Mouse (Mus musculus) midbrain, postnatal 0 days (tissue): ENCODE measurements around the gene Chst8. TPM values are rescaled to one million over a fixed set of nuclear protein-coding genes. Genes with fewer than 3 reads are reported as not detected.

Experiments used
- ATAC-seq: fragments of 200-750 bp; cut with Nextera tagmentation; 2 replicates; pipeline ENCODE4 v1.8.0; 2017; ENCODE audit warnings: moderate number of reproducible peaks, mild to moderate bottlenecking, moderate TSS enrichment, moderate library complexity; ENCODE audit not compliant: low FRiP score
- DNase-seq: peaks from one replicate; pipeline ENCODE4 v3.0.0-alpha.2; 2015; ENCODE audit warnings: low spot score
- H3K27ac ChIP-seq: fragments of 300-500 bp; sonication (generic); 2 replicates; pipeline ENCODE4 v1.5.1; 2014; ENCODE audit warnings: low read depth, mild to moderate bottlenecking, low read length, mixed read lengths
- H3K27me3 ChIP-seq: fragments of 300-500 bp; sonication (generic); 2 replicates; pipeline ENCODE4 v1.6.1; 2014; ENCODE audit warnings: low read length, control low read depth, mixed read lengths; ENCODE audit not compliant: insufficient read depth
- H3K36me3 ChIP-seq: fragments of 300-500 bp; sonication (generic); 2 replicates; pipeline ENCODE4 v1.6.1; 2014; ENCODE audit warnings: low read length, control low read depth, mixed read lengths; ENCODE audit not compliant: insufficient read depth
- H3K4me1 ChIP-seq: fragments of 300-500 bp; sonication (generic); 2 replicates; pipeline ENCODE4 v1.6.1; 2014; ENCODE audit warnings: mild to moderate bottlenecking, control low read depth, antibody characterized with exemption, low read length, mixed read lengths; ENCODE audit not compliant: insufficient read depth
- H3K4me2 ChIP-seq: fragments of 300-500 bp; sonication (generic); 2 replicates; pipeline ENCODE4 v1.6.1; 2014; ENCODE audit warnings: low read depth, mild to moderate bottlenecking, low read length, mixed read lengths; ENCODE audit not compliant: poor library complexity, severe bottlenecking
- H3K4me3 ChIP-seq: fragments of 300-500 bp; sonication (generic); 2 replicates; pipeline ENCODE4 v1.5.1; 2014; ENCODE audit warnings: low read depth, mild to moderate bottlenecking, low read length, moderate library complexity
- H3K9ac ChIP-seq: fragments of 300-500 bp; sonication (generic); replicated peaks from 2 replicates; pipeline ENCODE4 v1.6.1; 2014; ENCODE audit warnings: mild to moderate bottlenecking, low read length, moderate library complexity, mixed read lengths; ENCODE audit not compliant: poor library complexity, severe bottlenecking
- H3K9me3 ChIP-seq: fragments of 300-500 bp; sonication (generic); 2 replicates; pipeline ENCODE4 v1.6.1; 2016; ENCODE audit warnings: low read length, control low read depth
- CTCF ChIP-seq: IDR thresholded peaks from 2 replicates; pipeline ENCODE4 v1.5.1; 2016; ENCODE audit warnings: antibody characterized with exemption, mild to moderate bottlenecking
- WGBS: fragments of 180-500 bp; shearing (Covaris S2); extraction: QIAGEN DNeasy Blood & Tissue Kit; methylation state at CpG from one replicate; pipeline ENCODE4 v1.1.7; 2014; 5-methylcytosine and 5-hydroxymethylcytosine counted together
- polyA plus RNA-seq: library from polyadenylated mRNA; unstranded; fragments of >200 nt; fragmentation: Nextera tagmentation; extraction: Ambion mirVana; gene quantifications from 2 replicates; pipeline ENCODE4 v1.2.1, GENCODE M21; 2015
- total RNA-seq: library from RNA; depleted of rRNA; stranded (reverse); fragments of >200 nt; gene quantifications from 2 replicates; pipeline ENCODE4 v1.2.3, GENCODE M21; 2014

Gene Chst8
- total and polyA plus RNA-seq, 2 experiments from 2014 or later = 16.2 to 20.1 TPM

DNA sequence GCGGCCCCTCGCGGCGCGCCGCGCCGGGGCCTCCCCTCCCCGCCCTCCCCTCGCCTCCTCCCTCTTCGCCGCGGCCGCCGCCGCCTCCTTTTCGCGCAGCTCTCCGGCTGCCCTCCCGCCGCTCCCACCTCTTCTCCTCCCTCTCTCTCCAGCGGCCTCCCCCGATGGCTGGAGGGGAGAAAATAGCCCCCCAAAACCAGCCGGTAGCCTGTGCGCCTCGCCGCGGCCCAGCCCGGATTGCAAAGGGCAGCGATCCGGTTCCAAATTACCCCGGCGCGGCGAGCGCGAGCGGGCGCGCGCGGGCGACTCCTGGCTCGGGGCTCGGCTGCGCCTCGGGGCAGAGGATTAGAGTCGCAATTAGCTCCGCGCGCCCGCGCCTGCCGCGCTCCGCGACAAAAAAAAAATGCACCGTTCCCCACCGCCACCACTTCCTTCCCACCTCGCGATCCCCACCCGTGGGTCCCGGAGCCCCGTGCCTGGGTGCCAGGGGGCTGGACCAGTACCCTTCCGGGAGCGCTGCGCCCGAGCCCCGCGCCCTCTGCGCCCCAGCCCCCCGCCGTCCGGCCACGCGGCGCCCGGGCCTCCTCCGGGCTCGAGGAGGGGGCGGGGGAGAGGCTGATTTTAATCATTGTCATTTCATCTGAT lies 157.9 kb downstream of the Chst8 start:
- peak; percentile 79 for DNase-seq
- Histone ChIP-seq H3K9ac (peak overlapping the region; percentile 86), H3K4me2 (peak overlapping the region; percentile 76), H3K4me3 (peak overlapping the region; percentile 79), H3K27me3 (no peaks in the 10 kb centered on the region), H3K36me3 (no peaks in the 10 kb centered on the region), H3K4me1 (no peaks in the 10 kb centered on the region), H3K9me3 (no peaks in the 10 kb centered on the region), H3K27ac (peak overlapping the region; percentile 93)
- WGBS = under 1% methylated on average over 56 of the region's 81 CpGs
- no peak for TF ChIP-seq CTCF
- ATAC-seq = peak; percentile 59

GRCm38 (mm10) chr7:34653731-34654440 lies 158.6 kb downstream of the Chst8 start:
- Histone ChIP-seq H3K27ac (peak overlapping the region; percentile 93), H3K4me1 (no peaks in the 10 kb centered on the region), H3K9me3 (no peaks in the 10 kb centered on the region), H3K27me3 (no peaks in the 10 kb centered on the region), H3K4me3 (peak overlapping the region; percentile 79), H3K36me3 (peaks cover 2% of the 10 kb centered on the region; the same call in 1 of the 2 replicates), H3K9ac (peak overlapping the region; percentile 86), H3K4me2 (peak overlapping the region; percentile 76)
- peak; percentile 48 for DNase-seq
- WGBS = under 1% methylated on average over 41 of the region's 64 CpGs
- ATAC-seq = peak; percentile 32; the same call in 1 of the 2 replicates
- TF ChIP-seq CTCF = no peak

- no peaks in the 10 kb centered on the region for H3K4me1 ChIP-seq
- ATAC-seq (no peak), DNase-seq (no peak)
- WGBS = under 1% methylated on average over 48 of the region's 48 CpGs
- H3K27me3 ChIP-seq = no peaks in the 10 kb centered on the region
- H3K4me2 ChIP-seq = peak overlapping the region; percentile 76
- peak overlapping the region; percentile 86 for H3K9ac ChIP-seq
- peak overlapping the region; percentile 79 for H3K4me3 ChIP-seq
- no peak overlapping the region for H3K27ac ChIP-seq
- peaks cover 5% of the 10 kb centered on the region; the same call in 1 of the 2 replicates for H3K36me3 ChIP-seq
- TF ChIP-seq CTCF = no peak
- no peaks in the 10 kb centered on the region for H3K9me3 ChIP-seq
These were observed 159.6 kb downstream of the Chst8 start for GRCm38 (mm10) chr7:34652751-34653502.

DNA sequence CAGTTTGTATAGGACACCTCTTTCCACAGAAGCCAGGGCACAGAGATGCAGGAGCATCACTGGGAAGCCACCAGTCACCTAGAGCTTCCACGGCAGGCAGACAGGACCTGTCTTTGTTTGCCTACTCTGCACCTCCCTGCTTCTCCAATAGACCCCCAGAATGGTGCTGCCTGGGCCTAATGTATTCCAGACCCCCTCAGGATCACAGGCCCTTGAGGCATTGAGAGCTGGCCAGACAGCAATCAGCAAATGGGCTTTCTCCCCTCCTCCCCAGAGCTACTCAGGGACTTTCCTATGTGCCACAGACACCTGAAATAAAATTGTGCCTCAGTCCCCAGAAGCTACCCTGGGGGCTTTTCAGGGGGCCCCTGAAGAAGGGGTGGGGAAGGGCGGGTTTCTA lies 161.1 kb downstream of the Chst8 start:
- H3K4me1 ChIP-seq = no peaks in the 10 kb centered on the region
- H3K27ac ChIP-seq = no peak overlapping the region
- no peak overlapping the region for H3K4me3 ChIP-seq
- peaks cover 5% of the 10 kb centered on the region; the same call in 1 of the 2 replicates for H3K36me3 ChIP-seq
- H3K9me3 ChIP-seq = no peaks in the 10 kb centered on the region
- no peak for TF ChIP-seq CTCF
- DNase-seq = no peak
- peak overlapping the region; percentile 26 for H3K4me2 ChIP-seq
- no peak overlapping the region for H3K9ac ChIP-seq
- WGBS = 51% methylated on average over 2 of the region's 2 CpGs
- no peak for ATAC-seq
- H3K27me3 ChIP-seq = no peaks in the 10 kb centered on the region

GRCm38 (mm10) chr7:34647052-34647451 lies 165.5 kb downstream of the Chst8 start:
- Histone ChIP-seq H3K36me3 (peaks cover 5% of the 10 kb centered on the region; the same call in 1 of the 2 replicates), H3K4me1 (no peaks in the 10 kb centered on the region), H3K27me3 (no peaks in the 10 kb centered on the region), H3K9ac (no peak overlapping the region), H3K4me3 (no peak overlapping the region), H3K9me3 (no peaks in the 10 kb centered on the region), H3K4me2 (no peak overlapping the region), H3K27ac (no peak overlapping the region)
- DNase-seq (peak; percentile 45), ATAC-seq (no peak)
- no peak for TF ChIP-seq CTCF
- WGBS = 72% methylated on average over 9 of the region's 9 CpGs
